Mouse (Mus musculus) kidney, postnatal 10 days (tissue): ENCODE data around the gene Npcd.

Experiments used
- DNase-seq: peaks from one replicate; pipeline ENCODE4 v3.0.0; 2021; ENCODE audit warnings: mixed read lengths

The Npcd gene

DNA sequence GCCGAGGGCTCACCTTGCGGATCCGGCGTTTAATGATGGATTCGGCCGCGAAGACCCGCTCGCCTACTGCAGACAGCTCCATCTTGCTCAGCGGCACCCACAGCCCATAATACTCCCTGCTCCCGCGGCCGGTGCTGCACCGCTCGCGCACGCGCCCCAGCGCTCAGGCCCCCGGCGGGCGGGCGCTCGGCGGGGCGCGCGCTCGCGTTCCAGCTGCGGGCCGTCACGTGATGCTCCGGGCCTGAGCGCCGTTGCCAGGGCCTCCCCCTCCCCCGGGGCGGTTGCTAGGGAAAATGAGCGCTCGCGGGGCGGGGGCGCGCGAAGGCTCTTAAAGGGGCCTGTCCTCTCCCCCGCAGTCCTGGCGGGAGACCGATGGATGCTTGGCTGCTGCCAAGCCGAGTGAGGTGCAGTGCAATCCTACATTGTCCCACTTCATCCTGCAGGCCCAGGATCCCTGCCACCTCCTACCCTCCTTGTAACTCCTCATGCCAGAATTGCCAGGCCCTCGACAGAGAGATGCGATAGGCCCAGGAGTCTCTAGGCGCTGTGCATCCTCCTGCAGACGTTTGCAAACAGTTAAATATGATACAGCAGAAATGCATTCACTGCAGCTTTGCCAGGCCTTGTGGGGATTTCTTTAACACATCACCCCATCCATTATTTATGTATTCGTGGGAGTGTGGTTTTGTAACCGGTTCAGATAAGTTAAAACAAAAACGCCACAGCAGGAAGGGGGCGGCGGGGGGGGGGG lies at the start of gene Npcd, which contains the start of gene Cbx6:
Gene Npcd (minus strand): TSS at position 108 of the 751 bp plus-strand sequence.
Gene Cbx6 (minus strand): TSS at position 559 of the 751 bp plus-strand sequence.
- peak; percentile 100 for DNase-seq

DNA sequence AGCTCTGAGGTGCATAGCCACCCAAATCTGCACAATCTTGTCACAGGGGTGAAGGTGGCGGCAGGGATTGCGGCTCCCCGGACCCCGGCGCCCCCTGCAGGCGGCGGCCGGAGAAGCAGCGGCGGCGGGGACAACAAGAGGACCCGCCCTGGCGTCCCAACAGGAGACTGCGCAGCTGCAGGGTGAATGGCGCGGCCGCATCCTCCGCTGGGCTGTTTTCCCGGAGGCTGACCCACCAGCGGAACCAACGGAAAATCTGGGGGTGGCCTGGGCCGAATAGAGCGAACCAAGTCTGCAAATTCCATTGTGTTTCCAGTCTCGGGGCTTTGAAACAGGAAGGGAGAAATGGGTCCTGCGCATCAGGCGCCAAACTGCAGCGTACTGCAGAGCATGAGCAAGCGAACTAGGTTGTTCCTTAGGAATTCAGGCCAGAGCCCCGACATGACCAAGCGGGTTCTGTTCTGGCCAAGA lies 49.4 kb upstream of the Npcd start:
- DNase-seq = peak; percentile 97

DNA sequence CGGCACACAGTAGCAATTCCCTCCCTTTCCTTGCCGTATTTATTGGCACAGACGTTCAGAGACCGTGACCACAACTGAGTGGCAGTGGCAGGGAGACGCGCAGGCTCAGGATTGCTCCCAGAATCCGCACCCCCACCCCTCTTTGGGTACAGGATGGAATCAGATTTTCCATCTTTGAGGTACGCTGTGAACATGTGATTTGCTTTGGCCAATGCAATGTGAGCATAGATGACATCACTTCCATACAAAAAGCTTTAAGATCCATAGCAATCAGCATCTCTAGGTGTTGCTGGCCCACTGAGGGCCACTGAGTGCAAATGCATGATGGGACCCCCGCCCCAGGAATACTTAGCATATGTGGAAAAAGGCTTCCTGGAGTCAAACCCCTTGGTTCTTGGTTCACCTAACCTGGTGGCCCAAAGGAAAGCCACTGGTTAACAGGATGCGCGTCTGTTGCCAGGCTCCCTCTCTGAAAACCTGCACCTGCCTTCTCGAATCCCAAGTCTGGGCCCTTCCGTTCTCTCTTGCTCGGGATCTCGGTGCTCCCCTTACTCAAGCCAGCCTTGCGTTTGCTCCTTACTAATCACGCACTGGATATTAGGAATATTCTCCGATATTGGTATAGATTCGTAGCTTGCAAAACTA lies 48.7 kb upstream of the Npcd start:
- DNase-seq = peak; percentile 39

- DNase-seq = no peak
Observed at GRCm38 (mm10) chr15:79880477-79880876, 46.4 kb upstream of the Npcd start.

- peak; percentile 87 for DNase-seq
Observed at GRCm38 (mm10) chr15:79879319-79879718, 45.3 kb upstream of the Npcd start.

DNA sequence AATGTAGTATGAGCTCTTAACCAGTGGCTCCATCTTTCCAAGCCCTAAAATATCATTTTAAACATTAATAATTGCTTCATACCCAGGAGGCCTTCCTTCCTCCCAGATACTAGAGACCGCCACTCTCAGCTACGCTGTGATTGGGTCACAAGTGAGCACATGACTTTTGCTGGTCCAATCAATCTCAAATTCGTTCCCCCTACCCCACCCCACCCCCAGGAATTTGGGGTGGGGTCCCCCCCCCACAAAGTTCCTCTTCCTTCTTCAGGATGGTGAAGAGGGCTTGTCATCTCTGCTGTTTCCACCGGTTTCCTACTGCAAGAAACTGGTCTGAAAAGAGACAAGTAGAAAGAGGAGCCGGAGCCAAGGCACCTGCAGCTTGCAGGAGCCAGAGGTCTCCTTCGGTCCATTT lies 44.7 kb upstream of the Npcd start:
- DNase-seq = peak; percentile 67

GRCm38 (mm10) chr15:79875261-79875995 lies 41.4 kb upstream of the Npcd start:
- no peak for DNase-seq

GRCm38 (mm10) chr15:79873995-79874394 lies 40.0 kb upstream of the Npcd start:
- DNase-seq = no peak

- DNase-seq = no peak
Observed at GRCm38 (mm10) chr15:79873545-79873944, 39.5 kb upstream of the Npcd start.

DNA sequence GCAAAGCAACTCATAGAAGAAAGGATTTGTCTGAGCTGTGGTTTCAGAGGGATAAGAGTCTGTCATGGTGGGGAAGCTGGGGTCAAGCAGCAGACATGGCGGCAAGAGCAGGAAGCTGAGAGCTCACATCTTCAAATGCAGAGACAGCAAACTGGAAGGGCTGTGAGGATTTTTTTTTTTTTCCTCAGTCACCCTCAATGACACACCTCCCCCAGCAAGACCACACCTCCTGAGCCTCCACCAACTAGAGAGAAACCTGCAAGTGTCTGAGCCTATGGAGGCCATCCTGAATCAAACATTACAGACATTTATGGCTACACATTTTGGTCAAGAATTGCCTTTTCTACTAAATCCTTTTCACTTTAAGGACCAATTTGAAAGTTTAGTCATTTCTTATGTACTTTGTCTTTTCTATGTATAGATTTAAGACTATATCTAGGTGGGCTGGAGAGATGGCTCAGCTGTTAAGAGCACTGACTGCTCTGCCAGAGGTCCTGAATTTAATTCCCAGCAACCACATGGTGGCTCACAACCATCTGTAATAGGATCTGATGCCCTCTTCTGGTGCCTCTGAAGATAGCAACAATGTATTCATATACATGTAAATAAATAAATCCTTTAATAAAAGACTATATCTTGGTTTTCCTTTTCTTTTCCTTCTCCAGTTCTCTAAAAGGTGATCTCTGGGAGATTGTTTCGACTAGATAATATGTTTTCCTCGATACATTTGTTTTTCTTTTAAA lies 33.4 kb upstream of the Npcd start:
- no peak for DNase-seq

- DNase-seq = no peak
Observed at GRCm38 (mm10) chr15:79859821-79860220, 25.8 kb upstream of the Npcd start.

DNA sequence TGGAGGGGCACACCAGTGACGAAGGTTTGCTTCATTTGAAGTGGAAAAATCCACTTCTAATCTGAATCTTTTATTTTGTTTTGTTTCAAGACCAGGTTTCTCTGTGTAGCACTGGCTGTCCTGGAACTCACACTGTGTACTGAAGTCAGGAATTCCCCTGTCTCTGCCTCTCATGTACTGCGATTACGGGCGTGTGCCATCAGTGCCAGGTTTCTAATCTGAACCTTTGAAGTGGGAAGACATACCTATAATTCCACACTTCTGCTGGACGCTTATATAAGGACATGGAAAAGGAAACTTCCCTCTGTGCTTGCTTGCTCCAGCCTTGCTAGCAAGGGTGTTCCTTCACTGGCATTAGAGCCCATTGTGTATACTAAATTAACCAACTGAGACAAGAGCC lies 24.9 kb upstream of the Npcd start:
- no peak for DNase-seq

DNA sequence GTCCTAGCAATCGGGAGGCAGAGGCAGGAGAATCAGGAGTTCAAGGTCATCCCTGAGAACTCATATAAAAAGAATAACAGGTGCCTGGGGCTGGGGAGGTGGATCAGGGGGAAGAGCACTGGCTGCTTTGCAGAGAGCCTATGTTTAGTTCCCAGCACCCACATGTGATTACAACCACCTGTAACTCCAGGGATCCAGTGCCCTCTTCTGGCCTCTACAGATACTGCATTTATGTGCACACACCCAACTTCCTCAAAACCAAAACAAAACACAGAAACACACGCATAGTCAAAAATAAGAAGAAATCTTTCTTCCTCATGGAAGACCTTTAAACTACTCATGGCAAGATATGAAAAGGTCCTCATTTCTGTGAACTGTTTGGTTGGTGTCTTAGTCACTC lies 16.1 kb upstream of the Npcd start:
- no peak for DNase-seq

- peak; percentile 54 for DNase-seq
Observed at GRCm38 (mm10) chr15:79847100-79847499, 13.1 kb upstream of the Npcd start.

DNA sequence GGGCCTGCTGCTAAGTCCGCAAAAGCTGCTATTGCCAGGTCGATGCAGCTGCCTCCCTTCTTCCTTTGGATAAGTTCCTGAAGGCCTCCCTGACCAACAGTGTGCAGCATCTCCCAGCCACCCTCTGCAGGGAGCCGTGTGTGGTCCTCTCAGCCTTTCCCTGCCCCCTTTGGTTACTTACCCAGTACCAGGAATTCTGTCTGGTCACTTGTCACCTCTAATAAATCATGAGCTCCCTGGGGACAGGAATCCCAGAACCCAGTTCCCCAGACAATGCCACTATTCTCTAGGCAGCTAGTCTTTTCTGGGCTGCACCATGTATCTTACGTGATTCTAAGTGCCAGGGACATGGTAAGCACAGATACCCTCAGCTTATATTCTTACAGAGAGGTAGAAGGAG lies 11.9 kb upstream of the Npcd start:
- DNase-seq = peak; percentile 20

DNA sequence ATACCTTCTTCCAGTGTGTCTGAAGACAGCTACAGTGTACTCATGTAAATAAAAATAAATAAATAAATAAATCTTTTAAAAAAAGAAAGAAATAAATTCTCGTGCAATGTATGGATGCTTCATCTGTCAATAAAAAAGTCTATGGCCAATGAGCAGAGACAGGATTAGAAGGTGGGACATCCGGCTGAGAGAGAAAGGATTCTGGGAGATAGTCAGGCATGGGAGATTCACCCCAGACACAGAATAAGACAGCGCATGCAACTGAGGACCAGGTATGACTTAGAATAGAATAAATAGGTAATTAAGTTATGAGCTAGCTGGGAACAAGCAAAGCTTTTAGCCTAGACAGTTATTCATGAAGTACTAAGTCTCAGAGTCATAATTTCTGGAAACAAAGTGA lies 8.9 kb upstream of the Npcd start:
- DNase-seq = no peak

- no peak for DNase-seq
Observed at GRCm38 (mm10) chr15:79840281-79840680, 6.2 kb upstream of the Npcd start.

- no peak for DNase-seq
Observed at GRCm38 (mm10) chr15:79834881-79835260, 834 bp upstream of the Npcd start.

- DNase-seq = peak; percentile 57
Observed at GRCm38 (mm10) chr15:79833251-79834050, 586 bp downstream of the Npcd start.

DNA sequence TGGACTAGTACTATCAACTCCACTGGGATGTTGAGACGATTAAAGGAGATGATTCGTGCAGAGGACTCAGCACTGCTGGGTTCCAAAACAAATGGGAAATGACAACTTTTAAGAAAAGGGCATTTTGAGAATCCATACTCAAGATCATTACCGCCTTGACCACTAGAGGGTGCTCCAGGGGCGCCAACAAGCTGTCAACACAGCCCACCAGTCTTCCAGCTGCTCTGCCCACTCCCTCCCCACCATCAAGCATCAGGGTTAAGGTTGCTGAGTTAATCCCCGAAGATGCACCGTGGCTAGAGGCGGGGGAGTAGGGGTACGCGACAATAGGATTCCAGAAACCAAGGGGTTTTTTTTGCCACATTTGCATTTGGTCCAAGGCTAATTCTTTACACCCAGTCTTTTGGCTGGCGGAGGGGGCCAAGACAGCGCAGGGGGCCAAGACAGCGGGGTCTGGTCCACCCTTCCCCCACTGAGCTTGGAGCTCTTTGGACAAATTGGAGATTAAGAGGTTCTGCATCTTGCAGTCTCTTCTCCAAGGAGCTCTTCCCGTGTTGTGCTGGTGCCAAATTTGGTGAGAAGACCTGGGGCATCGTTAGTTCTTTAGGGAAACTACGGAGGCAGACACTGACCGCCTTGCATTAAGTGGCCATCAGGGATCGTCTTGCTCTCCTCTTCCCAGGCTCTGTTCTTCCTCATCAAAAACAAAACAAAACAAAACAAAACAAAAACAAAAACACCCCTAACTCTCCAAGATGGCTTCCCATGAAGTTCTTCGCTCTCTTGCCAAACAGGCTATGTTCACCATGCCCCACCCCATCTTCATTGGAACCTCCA lies 1.8 kb downstream of the Npcd start:
- DNase-seq = peak; percentile 91

DNA sequence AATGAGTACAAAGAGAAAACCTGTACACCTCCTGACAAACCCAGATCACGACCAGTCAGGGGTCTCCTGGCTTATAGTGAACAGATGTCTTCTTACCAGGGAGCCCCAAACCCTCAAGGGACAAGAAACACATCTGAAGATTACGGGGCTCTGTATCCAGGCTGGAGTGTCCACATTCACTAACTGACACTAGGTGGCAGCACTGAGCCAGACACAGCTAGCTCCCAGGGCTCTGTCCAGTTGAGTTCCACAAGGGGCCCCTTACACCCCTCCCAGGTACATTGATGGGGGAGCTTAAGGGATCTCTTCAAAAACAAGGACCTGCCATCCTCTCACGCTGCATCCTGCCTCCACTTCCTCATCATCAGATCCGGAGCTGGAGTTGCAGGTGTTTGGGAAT lies 3.6 kb downstream of the Npcd start:
- peak; percentile 87 for DNase-seq
